Mouse (Mus musculus) lung, adult 2 months (tissue): Measurements from ENCODE around the gene Kmt2b.

Experiments
- CTCF ChIP-seq: fragments of 200-500 bp; IDR thresholded peaks from 2 replicates; pipeline ENCODE4 v1.5.1; 2011; ENCODE audit warnings: mild to moderate bottlenecking, low read length, control low read depth; ENCODE audit not compliant: insufficient read depth
- POLR2A ChIP-seq: fragments of 200-500 bp; IDR thresholded peaks from 2 replicates; pipeline ENCODE4 v1.6.1; 2011; ENCODE audit warnings: low read depth, mild to moderate bottlenecking, control low read depth, low read length, borderline replicate concordance; ENCODE audit errors: extremely low read depth

DNA sequence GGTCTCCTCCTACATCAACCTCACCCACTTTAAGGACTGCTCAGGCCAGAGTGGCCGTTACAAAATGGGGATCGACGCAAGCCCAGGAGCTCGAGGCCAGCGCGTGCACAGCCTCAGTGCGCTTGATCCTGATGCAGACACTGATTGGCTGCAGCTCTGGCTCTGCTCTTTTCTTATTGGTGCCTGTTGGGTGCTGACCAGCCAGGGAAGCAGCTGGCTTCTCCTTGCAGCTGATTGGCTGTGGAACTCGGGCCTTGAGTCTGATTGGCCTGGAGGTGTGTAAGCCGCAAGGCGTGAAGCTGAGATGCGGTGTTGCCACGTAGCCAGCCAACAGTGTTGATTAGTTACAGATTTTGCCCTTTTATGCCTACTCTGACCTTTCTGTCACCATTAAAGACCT is 10.3 kb upstream of the Kmt2b start, which contains the start of gene Zbtb32:
- TF ChIP-seq CTCF (no peak), POLR2A (no peak)
